In genomic region chr17:33940206-33940805, GRCm38 (mm10) we compare ENCODE assay signal across 8 mouse cellular contexts. TPM values are rescaled to one million over a fixed set of nuclear protein-coding genes. Genes with fewer than 3 reads are reported as not detected.
DNase-seq lines count a peak whose midpoint lies in the region; ATAC-seq and TF ChIP-seq lines count a peak whose summit lies in the region.

Pfdn6 (minus strand) TSS chr17:33940343.
Wdr46 (plus strand) TSS chr17:33940660.

- H3K27ac ChIP-seq in brown adipose tissue, adult 24 weeks (replicated peaks; ENCODE audit: low read depth, low read length): peak within 1 kb of the TSS; percentile 96
- H3K27ac ChIP-seq in heart, embryonic 13.5 days (replicated peaks): peak within 1 kb of the TSS; percentile 28; the same call in 1 of the 2 replicates
- no peak within 1 kb of the TSS; the same call in 1 of the 2 replicates for H3K27ac ChIP-seq in kidney, postnatal 0 days
- H3K27ac ChIP-seq in liver, adult 2 months (replicated peaks; ENCODE audit: insufficient read depth, low read depth, low read length): peak within 1 kb of the TSS; percentile 64

- no peaks in the 10 kb centered on the region for H3K9me3 ChIP-seq in heart, embryonic 13.5 days
- H3K9me3 ChIP-seq in kidney, postnatal 0 days (replicated peaks; ENCODE audit: low read length): no peaks in the 10 kb centered on the region

- no peak for TF ChIP-seq CTCF in kidney, postnatal 0 days (IDR thresholded peaks at IDR 0.05; ENCODE audit: low read depth)
- TF ChIP-seq CTCF in liver, adult 2 months (IDR thresholded peaks at IDR 0.05; ENCODE audit: low read depth, low read length): no peak

- peaks cover 11% of the 10 kb centered on the region; the same call in 1 of the 2 replicates for H3K79me2 ChIP-seq in liver, adult 2 months (ENCODE audit: control insufficient read depth, insufficient read depth, low read length)
- peaks cover 23% of the 10 kb centered on the region for H3K79me2 ChIP-seq in myocyte (ENCODE audit: control insufficient read depth, insufficient read depth)

- H3ac ChIP-seq in myocyte (ENCODE audit: control insufficient read depth, insufficient read length): peak within 1 kb of the TSS; percentile 24

- peak within 1 kb of the TSS; percentile 97 for H3K9ac ChIP-seq in heart, embryonic 13.5 days
- peak within 1 kb of the TSS; percentile 83 for H3K9ac ChIP-seq in kidney, postnatal 0 days (ENCODE audit: low read depth, low read length)
- H3K9ac ChIP-seq in liver, adult 2 months (ENCODE audit: low read depth, low read length): peak within 1 kb of the TSS; percentile 89

- peak; percentile 97 for ATAC-seq in CD4-positive, CD25-positive, alpha-beta regulatory T cell, adult 4 months
- ATAC-seq in heart, embryonic 13.5 days (ENCODE audit: extremely low read depth, insufficient number of reproducible peaks, low FRiP score, low TSS enrichment): peak; percentile 64; the same call in 1 of the 2 replicates
- ATAC-seq in kidney, postnatal 0 days (replicated peaks; ENCODE audit: low FRiP score, low read depth): peak; percentile 74

- peaks cover 7% of the 10 kb centered on the region for H3K4me1 ChIP-seq in brown adipose tissue, adult 24 weeks (ENCODE audit: control insufficient read depth, insufficient read depth, insufficient read length, low read length)
- peaks cover 23% of the 10 kb centered on the region for H3K4me1 ChIP-seq in heart, embryonic 13.5 days
- peaks cover 7% of the 10 kb centered on the region; the same call in 1 of the 2 replicates for H3K4me1 ChIP-seq in kidney, postnatal 0 days (replicated peaks; ENCODE audit: insufficient read depth, low read length)
- peaks cover 10% of the 10 kb centered on the region; the same call in 1 of the 2 replicates for H3K4me1 ChIP-seq in liver, adult 2 months (ENCODE audit: control insufficient read depth, insufficient read depth, low read length)

- under 1% methylated on average over 36 of the region's 36 CpGs for WGBS in heart, embryonic 13.5 days
- under 1% methylated on average over 36 of the region's 36 CpGs for WGBS in kidney, postnatal 0 days
- WGBS in liver, adult 2 months: under 1% methylated on average over 36 of the region's 36 CpGs

- TF ChIP-seq POLR2A in liver, adult 2 months (IDR thresholded peaks at IDR 0.05; ENCODE audit: extremely low read depth, insufficient read depth, low read length): 0 out of 2 replicates have a peak, but pooled peaks have one; percentile 12
- TF ChIP-seq POLR2A in myocyte (IDR thresholded peaks at IDR 0.05; ENCODE audit: insufficient read length, low read depth): peak; percentile 47

- DNase-seq in fat pad, adult 2 months (ENCODE audit: extremely low read depth, low read depth, low spot score): peak; percentile 68
- DNase-seq in kidney, postnatal 0 days (ENCODE audit: low spot score): peak; percentile 97
- peak; percentile 91 for DNase-seq in liver, adult 2 months (ENCODE audit: extremely low read depth, low read depth, low spot score)
- DNase-seq in spleen, postnatal 4 days (ENCODE audit: low spot score in 2 of 2): peak; percentile 84 to 92

- H3K27me3 ChIP-seq in heart, embryonic 13.5 days (replicated peaks): no peaks in the 10 kb centered on the region
- H3K27me3 ChIP-seq in kidney, postnatal 0 days (ENCODE audit: insufficient read depth, low read length): no peaks in the 10 kb centered on the region
- H3K27me3 ChIP-seq in liver, adult 2 months (ENCODE audit: control insufficient read depth, insufficient read depth, low read length): no peaks in the 10 kb centered on the region
- H3K27me3 ChIP-seq in myocyte (ENCODE audit: control insufficient read depth, insufficient read depth, insufficient read length): no peaks in the 10 kb centered on the region

- H3K4me2 ChIP-seq in heart, embryonic 13.5 days: peak within 1 kb of the TSS; percentile 95
- peak within 1 kb of the TSS; percentile 95 for H3K4me2 ChIP-seq in kidney, postnatal 0 days (ENCODE audit: low read length)
- H3K4me2 ChIP-seq in myocyte (ENCODE audit: low read depth): peak within 1 kb of the TSS; percentile 87

- peak within 1 kb of the TSS; percentile 97 for H3K4me3 ChIP-seq in brown adipose tissue, adult 24 weeks (ENCODE audit: insufficient read depth, low read depth, low read length)
- peak within 1 kb of the TSS; percentile 92 for H3K4me3 ChIP-seq in heart, embryonic 13.5 days
- H3K4me3 ChIP-seq in kidney, postnatal 0 days (replicated peaks; ENCODE audit: low read depth, low read length): peak within 1 kb of the TSS; percentile 63
- H3K4me3 ChIP-seq in liver, adult 2 months (ENCODE audit: insufficient read depth, low read depth, low read length): peak within 1 kb of the TSS; percentile 97
- H3K4me3 ChIP-seq in myocyte: peak within 1 kb of the TSS; percentile 81

- peaks cover 67% of the 10 kb centered on the region for H3K36me3 ChIP-seq in heart, embryonic 13.5 days
- peaks cover 22% of the 10 kb centered on the region for H3K36me3 ChIP-seq in kidney, postnatal 0 days (ENCODE audit: insufficient read depth, low read length)
- H3K36me3 ChIP-seq in liver, adult 2 months (ENCODE audit: control insufficient read depth, insufficient read depth, low read length): peaks cover 1% of the 10 kb centered on the region; the same call in 1 of the 2 replicates
- no peaks in the 10 kb centered on the region for H3K36me3 ChIP-seq in myocyte (ENCODE audit: control insufficient read depth, insufficient read depth)

TF ChIP-seq in myocyte, 11 proteins besides CTCF, POLR2A, EP300 and RAD21:
- peak; percentile 25 for TF ChIP-seq POLR2AphosphoS2 (IDR thresholded peaks at IDR 0.05; ENCODE audit: insufficient read length, low read depth)
- no peak for TF ChIP-seq USF1 (IDR thresholded peaks at IDR 0.05; ENCODE audit: low read depth)
- TF ChIP-seq REST (IDR thresholded peaks at IDR 0.05; ENCODE audit: insufficient read depth, insufficient read length): no peak
- TF ChIP-seq TCF12 (IDR thresholded peaks at IDR 0.05; ENCODE audit: insufficient read depth, poor library complexity, severe bottlenecking): no peak
- TF ChIP-seq CEBPB (IDR thresholded peaks at IDR 0.05; ENCODE audit: insufficient read depth, poor library complexity, severe bottlenecking): no peak
- TF ChIP-seq MAX (IDR thresholded peaks at IDR 0.05; ENCODE audit: low read depth): peak; percentile 68
- TF ChIP-seq SRF (IDR thresholded peaks at IDR 0.05; ENCODE audit: control insufficient read depth, insufficient read length, low read depth): no peak
- TF ChIP-seq MYOD1 (IDR thresholded peaks at IDR 0.05; ENCODE audit: control insufficient read depth in 1 of 3, insufficient read length in 2 of 3, low read depth in 2 of 3): no peak
- no peak for TF ChIP-seq MYOG (IDR thresholded peaks at IDR 0.05; ENCODE audit: control insufficient read depth in 1 of 3, insufficient read depth in 1 of 3, insufficient read length in 2 of 3, low read depth in 2 of 3)
- TF ChIP-seq TCF3 (IDR thresholded peaks at IDR 0.05; ENCODE audit: insufficient read length, low read depth): no peak
- peak; percentile 70 for TF ChIP-seq E2F4 (IDR thresholded peaks at IDR 0.05; ENCODE audit: insufficient read depth)

RNA-seq across cellular contexts. Expression of gene Pfdn6, which starts in this region (rescaled TPM):
- polyA plus RNA-seq in CD4-positive, CD25-positive, alpha-beta regulatory T cell, adult 4 months (2017; shearing (Covaris generic)): 100 to 1,000 TPM; 121 to 141 TPM
- polyA plus RNA-seq in brown adipose tissue, adult 24 weeks (2012; ENCODE audit: insufficient read depth, insufficient read length, missing spikeins): 83.2 and 131 TPM in 2 replicates
- polyA plus RNA-seq in heart, embryonic 13.5 days (2015; fragmentation: Nextera tagmentation; extraction: Ambion mirVana): 113 and 125 TPM in 2 replicates
- polyA plus RNA-seq in kidney, postnatal 0 days (2015; fragmentation: Nextera tagmentation; extraction: Ambion mirVana): 147 and 150 TPM in 2 replicates
- 37.9 and 40.8 TPM in 2 replicates for total RNA-seq in liver, adult 2 months (2014; rRNA removed)
- 15.5 and 21.9 TPM in 2 replicates for polyA plus RNA-seq in liver, adult 2 months (2012; rRNA removed)
- polyA plus RNA-seq in myocyte (2012; fragmentation: generic; extraction: Trizol): 110 TPM

RNA-seq across cellular contexts. Expression of gene Wdr46, which starts in this region (rescaled TPM):
- polyA plus RNA-seq in CD4-positive, CD25-positive, alpha-beta regulatory T cell, adult 4 months (2017; shearing (Covaris generic)): 10 to 100 TPM; 11.5 to 14.3 TPM
- 6.6 and 10.1 TPM in 2 replicates for polyA plus RNA-seq in brown adipose tissue, adult 24 weeks (2012; ENCODE audit: insufficient read depth, insufficient read length, missing spikeins)
- 20.5 and 20.6 TPM in 2 replicates for polyA plus RNA-seq in heart, embryonic 13.5 days (2015; fragmentation: Nextera tagmentation; extraction: Ambion mirVana)
- 20.1 and 20.3 TPM in 2 replicates for polyA plus RNA-seq in kidney, postnatal 0 days (2015; fragmentation: Nextera tagmentation; extraction: Ambion mirVana)
- total RNA-seq in liver, adult 2 months (2014; rRNA removed): 9.3 and 11.3 TPM in 2 replicates
- 13.2 and 16.4 TPM in 2 replicates for polyA plus RNA-seq in liver, adult 2 months (2012; rRNA removed)
- polyA plus RNA-seq in myocyte (2012; fragmentation: generic; extraction: Trizol): 25.9 TPM
